Mouse (Mus musculus) liver, postnatal 0 days (tissue): ENCODE measurements around the gene Cyb5b.

Experiments
- CTCF ChIP-seq: sonication (generic); IDR thresholded peaks from 2 replicates; pipeline ENCODE4 v1.5.1; 2016; ENCODE audit warnings: antibody characterized with exemption, low read depth
- EP300 ChIP-seq: IDR thresholded peaks from 2 replicates; pipeline ENCODE4 v1.6.1; 2016; ENCODE audit warnings: antibody characterized with exemption, low read depth, mild to moderate bottlenecking

DNA sequence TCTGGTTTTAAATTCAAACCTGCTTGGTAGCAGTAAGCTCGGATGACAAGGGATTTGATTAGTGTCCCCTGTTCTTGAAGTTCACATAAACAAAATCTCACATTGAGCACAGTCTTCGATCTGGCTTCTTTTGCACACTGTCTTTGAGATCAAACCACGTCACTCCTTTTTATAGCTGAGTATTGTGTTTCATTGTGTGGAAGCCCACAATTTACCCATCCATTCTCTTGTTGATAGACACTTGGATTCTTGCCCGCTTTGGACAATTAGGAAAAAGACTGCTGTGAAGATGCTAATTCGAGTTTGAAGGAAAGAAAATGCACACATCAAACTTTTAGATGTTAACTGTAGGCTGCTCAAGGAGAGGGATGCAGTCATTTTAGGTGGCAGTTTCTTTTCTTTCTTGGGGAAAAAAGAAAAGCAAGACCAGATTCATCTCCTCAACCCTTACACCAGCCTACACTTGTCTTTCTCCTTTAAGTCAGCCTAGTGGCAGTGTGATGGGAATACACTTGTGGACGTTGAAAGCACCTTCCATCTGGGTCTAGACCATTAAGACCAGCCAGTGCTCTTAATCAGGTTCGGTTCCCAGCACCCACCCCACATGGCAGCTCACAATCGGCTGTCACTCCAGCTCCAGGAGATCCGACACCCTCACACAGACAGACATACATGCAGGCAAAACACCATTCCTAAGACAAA is 39.7 kb upstream of the Cyb5b start:
- no peak for TF ChIP-seq EP300
- TF ChIP-seq CTCF, result no peak
